Mouse (Mus musculus) embryo, embryonic 10.5 days (tissue): ENCODE data around the gene Olfr549.

Experiments used
- DNase-seq: peaks from one replicate; pipeline ENCODE4 v3.0.0-alpha.2; 2015; ENCODE audit warnings: low spot score

Gene Olfr549

DNA sequence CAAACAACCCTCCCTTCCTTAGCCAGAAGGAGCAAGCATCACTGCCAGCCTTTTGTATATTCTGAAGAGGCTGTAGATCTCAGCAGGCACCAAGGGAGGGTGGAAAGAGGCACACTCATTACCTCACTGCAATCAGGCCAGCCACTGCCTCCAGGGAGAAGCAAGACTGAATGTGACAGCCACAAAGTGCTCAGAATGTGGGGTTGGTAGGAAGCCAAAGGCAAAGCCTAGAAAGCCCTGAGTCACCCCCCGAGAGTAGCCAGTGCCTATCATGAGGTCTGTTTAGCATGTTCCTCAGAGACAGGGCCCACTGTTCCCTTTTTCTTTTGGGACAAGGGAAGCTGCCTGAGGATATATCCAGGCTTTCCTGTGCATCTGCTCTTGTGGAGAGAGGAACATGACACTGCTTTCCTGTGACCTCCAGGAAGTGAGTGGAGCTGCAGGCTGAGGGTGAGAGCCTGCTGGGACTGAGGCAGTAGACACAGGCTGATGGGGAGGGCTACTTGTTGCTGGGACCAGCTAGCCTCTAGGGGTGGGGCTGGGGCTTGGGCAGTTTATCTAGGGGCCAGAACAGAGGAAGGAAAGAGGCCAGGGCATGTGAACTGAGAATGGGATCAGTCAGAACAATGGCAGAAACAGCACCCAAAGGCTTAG is 47.8 kb downstream of the Olfr549 start, which contains the start of gene Olfr552:
Gene Olfr552, plus strand, starts transcription at position 393 of the 654 bp plus-strand sequence.
- no peak for DNase-seq
